Mouse (Mus musculus) MN1 (cell line): ENCODE measurements around the gene Smg6.

Source experiments
- DNase-seq: peaks from one replicate; pipeline ENCODE4 v3.0.0-alpha.2; 2016; ENCODE audit warnings: low spot score

Gene Smg6

DNA sequence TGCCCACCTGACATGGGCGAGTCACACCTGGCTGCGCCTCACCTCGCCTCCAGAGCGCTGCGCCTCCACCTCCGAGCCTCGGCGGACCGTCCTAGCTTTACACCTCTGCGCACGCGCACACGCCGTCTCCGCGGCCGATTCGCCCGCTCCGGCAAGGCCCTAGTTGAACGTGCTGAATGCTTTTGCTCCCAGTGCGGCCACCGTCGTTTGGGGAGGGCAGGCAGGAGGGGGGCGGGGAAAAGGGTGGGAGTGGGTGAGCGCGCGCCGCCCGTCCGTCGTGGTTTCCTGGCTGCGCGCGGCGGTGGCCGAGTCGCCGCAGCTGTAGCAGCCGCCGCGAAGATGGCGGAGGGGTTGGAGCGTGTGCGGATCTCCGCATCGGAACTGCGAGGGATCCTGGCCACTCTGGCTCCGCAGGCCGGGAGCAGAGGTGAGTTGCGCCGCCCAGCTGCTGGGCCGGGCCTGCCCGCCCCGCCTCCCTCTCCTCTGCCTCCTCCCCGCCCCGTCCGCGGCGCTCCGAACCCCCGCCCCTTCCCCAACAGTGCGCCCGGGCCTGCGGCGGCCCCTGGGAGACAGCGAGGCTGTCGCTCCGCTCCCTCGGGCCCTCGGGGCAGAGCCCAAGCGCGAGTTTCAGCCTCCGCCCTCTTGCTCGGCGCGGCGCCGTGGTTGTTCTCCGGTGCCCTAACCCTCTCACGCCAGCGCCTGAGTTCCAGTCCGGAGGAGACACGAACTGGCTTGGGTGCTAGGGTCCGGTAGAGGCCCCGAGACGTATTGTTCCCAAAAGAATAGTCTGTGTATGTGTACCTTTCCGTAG, at the start of gene Smg6, which contains the start of gene Srr:
Smg6 (plus strand) TSS at position 247 of the 811 bp plus-strand sequence.
Srr (minus strand) TSS at position 372 of the 811 bp plus-strand sequence.
- peak; percentile 96 for DNase-seq

- peak; percentile 85 for DNase-seq
These were observed 48.8 kb upstream of the Smg6 start for GRCm38 (mm10) chr11:74876801-74877200.

DNA sequence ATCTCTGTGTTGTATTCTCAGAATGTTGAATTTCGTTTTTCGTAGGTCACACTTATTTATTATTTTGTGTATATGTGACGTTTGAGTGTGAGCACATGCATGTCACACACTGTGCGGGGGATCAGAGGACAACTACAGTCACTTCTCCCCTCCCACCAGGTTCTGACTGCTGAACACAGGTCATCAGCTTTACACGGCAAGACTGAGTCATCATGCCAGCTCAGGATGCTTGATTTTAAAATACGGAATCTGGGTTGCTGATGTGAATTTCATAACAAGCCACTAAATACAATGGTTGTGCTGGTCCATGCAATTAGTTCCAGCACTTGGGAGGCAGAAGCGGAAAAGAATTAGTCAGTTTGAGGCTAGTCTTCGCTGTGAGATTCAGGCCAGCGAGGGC, 44.6 kb upstream of the Smg6 start:
- DNase-seq: no peak

- DNase-seq: no peak
These were observed 43.6 kb upstream of the Smg6 start for GRCm38 (mm10) chr11:74881979-74882378.

- no peak for DNase-seq
These were observed 42.5 kb upstream of the Smg6 start for GRCm38 (mm10) chr11:74883098-74883497.

- no peak for DNase-seq
These were observed 31.0 kb upstream of the Smg6 start for GRCm38 (mm10) chr11:74894619-74895018.

- DNase-seq: peak; percentile 80
These were observed 29.4 kb upstream of the Smg6 start for GRCm38 (mm10) chr11:74895980-74896900.

- peak; percentile 80 for DNase-seq
These were observed 28.5 kb upstream of the Smg6 start, which contains the start of gene Sgsm2 for GRCm38 (mm10) chr11:74896901-74897677. Sgsm2 (minus strand) TSS chr11:74897060.

DNA sequence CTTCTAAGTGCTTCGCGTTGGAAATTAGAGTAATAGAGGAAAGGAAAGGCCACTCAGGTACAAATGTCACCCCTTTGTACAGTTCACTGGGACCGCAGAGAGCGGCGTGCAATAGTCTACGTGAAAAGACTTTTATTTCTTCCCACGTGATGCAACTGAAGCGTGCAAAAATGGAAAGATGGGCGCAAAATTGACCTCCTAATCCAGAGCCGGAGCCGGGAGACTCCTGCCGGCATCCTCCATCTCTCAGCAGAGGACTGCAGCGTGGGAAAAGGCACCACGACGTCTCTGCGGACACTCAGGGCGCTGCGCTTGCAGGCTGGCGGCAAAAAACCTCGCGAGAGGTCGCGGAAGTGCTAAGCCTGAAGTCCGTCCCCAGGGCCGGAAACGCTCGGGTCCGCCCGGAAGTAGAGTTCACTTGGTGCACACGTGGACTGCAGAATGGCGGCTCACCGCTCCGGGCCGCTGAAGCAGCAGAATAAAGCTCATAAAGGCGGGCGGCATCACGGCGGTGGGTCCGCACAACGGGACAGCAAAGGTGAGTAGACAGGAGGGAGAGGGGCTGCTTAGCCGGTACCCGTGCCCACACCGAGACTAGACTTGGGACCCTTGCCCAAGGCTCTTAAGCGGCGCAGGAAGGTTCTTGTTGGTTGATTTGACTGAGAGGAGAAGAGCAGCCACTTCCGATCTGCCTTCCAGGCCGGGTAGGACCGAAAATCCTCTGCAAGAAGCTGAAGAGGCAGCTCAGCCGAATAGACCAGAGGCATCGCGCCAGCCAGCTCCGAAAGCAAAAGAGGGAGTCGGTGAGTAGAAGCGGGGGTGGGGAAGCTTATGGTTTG, 27.7 kb upstream of the Smg6 start, which contains the start of gene Tsr1:
Tsr1 (plus strand) TSS at position 394 of the 839 bp plus-strand sequence.
- DNase-seq: peak; percentile 96

- DNase-seq: no peak
These were observed 27.2 kb upstream of the Smg6 start for GRCm38 (mm10) chr11:74898517-74898827.

DNA sequence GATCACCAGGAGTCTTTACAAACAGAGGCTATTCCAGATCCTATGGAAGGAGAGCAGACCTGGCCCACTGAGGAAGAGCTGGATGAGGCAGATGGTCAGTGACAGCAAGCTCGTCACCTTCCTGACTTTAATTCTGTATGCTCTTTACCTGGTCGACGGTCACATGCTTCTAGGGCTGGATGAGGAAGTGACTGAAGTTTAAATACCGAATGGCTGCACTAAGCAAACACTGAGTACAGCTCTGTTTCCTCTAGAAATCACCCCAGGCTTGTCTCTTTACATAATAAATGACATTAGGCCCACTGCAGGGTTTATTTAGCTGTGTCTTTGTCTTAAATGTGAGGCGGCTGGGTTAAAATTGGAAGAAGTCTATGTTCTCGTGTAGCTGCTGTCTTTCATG, 24.1 kb upstream of the Smg6 start:
- no peak for DNase-seq

DNA sequence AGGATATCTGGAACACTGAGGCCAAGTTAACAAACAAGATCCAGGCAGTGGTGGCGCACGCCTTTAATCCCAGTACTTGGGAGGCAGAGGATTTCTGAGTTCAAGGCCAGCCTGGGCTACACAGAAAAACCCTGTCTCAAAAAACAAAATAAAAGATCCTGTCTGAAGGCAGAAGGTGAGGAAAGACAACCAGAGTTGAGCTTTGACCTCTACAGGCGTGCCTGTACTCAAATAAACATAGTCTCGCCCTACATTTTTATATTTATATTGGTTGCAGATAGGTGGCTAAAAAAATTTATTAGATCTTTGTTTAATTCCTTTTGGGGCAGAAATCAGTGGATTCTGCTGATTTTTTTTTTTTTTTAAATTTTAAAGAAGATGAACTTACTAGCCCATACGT, 23.2 kb upstream of the Smg6 start:
- DNase-seq: no peak

GRCm38 (mm10) chr11:74907850-74908249, 17.8 kb upstream of the Smg6 start:
- no peak for DNase-seq

- DNase-seq: no peak
These were observed 16.8 kb upstream of the Smg6 start for GRCm38 (mm10) chr11:74908618-74909399.

GRCm38 (mm10) chr11:74909978-74910377, 15.6 kb upstream of the Smg6 start:
- DNase-seq: no peak

DNA sequence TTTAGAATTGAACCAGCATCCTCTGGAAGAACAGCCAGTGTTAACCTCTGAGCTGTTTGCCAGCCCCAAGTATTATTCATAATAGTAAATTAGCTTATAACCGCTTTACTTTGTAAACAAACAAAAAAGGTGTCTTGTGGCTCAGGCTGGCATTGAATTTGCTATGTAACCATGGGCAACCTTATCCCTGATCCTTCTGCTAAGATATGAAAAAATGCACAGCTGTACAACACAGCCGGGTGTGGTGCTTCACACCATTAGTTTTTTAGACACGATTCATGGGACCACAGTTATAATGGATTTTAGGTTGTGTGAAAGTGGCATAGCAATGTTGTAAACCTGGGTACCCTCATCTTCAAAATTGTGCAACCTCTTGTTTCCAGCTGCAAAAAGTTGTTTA, 13.1 kb upstream of the Smg6 start:
- DNase-seq: no peak

- no peak for DNase-seq
These were observed 6.4 kb upstream of the Smg6 start for GRCm38 (mm10) chr11:74919249-74919648.

DNA sequence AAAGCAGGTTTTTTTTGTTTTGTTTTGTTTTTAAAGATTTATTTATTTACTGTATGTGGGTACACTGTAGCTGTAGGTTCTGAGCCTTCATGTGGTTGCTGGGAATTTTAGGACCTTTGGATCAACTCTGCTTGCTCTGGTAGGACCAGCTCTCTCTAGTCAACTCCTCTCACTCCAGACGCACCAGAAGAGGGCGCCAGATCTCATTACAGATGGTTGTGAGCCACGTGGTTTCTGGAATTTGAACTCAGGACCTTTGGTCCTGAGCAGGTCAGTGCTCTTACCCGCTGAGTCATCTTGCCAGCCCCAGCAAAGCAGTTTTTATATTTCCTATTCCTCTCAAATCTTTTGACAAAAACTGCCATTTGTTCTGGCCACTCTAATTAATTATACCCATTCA, 1.5 kb upstream of the Smg6 start:
- DNase-seq: peak; percentile 22

- peak; percentile 50 for DNase-seq
These were observed 874 bp downstream of the Smg6 start for GRCm38 (mm10) chr11:74926388-74927005.

- DNase-seq: no peak
These were observed 1.7 kb downstream of the Smg6 start for GRCm38 (mm10) chr11:74927236-74927725.
